Mouse (Mus musculus): ENCODE measurements around the gene Txndc17.
A peak's percentile ranks its signal among the peaks of the same experiment; 100 is the strongest.
"Not testable (repeated sequence)": the region's sequence is repeated elsewhere in the genome, so short reads cannot be mapped to it uniquely, and the experiment has no call there.

Txndc17 gene

GRCm38 (mm10) chr11:72207204-72207833 is at the start of gene Txndc17, which contains the start of gene 4933427D14Rik:
Txndc17 (plus strand) TSS chr11:72207547.
4933427D14Rik (minus strand) TSS chr11:72207459.
- peak; percentile 91 for DNase-seq

- no peak for DNase-seq
Observed at GRCm38 (mm10) chr11:72163198-72163597, 44.1 kb upstream of the Txndc17 start.

- no peak for DNase-seq
Observed at GRCm38 (mm10) chr11:72169871-72170270, 37.5 kb upstream of the Txndc17 start.

- DNase-seq = not testable (repeated sequence)
Observed at GRCm38 (mm10) chr11:72171906-72172305, 35.4 kb upstream of the Txndc17 start.

GRCm38 (mm10) chr11:72173506-72173905 is 33.8 kb upstream of the Txndc17 start:
- no peak for DNase-seq

GRCm38 (mm10) chr11:72174721-72175120 is 32.6 kb upstream of the Txndc17 start:
- no peak for DNase-seq

GRCm38 (mm10) chr11:72175966-72176365 is 31.4 kb upstream of the Txndc17 start:
- DNase-seq = no peak

- no peak for DNase-seq
Observed at GRCm38 (mm10) chr11:72176553-72176952, 30.8 kb upstream of the Txndc17 start.

GRCm38 (mm10) chr11:72180556-72180955 is 26.8 kb upstream of the Txndc17 start:
- no peak for DNase-seq

GRCm38 (mm10) chr11:72181136-72181535 is 26.2 kb upstream of the Txndc17 start:
- no peak for DNase-seq

GRCm38 (mm10) chr11:72184252-72184651 is 23.1 kb upstream of the Txndc17 start:
- DNase-seq = peak; percentile 16

- no peak for DNase-seq
Observed at GRCm38 (mm10) chr11:72190857-72191256, 16.5 kb upstream of the Txndc17 start.

- no peak for DNase-seq
Observed at GRCm38 (mm10) chr11:72194259-72194658, 13.1 kb upstream of the Txndc17 start.

GRCm38 (mm10) chr11:72196506-72196905 is 10.8 kb upstream of the Txndc17 start:
- no peak for DNase-seq

GRCm38 (mm10) chr11:72203440-72203839 is 3.9 kb upstream of the Txndc17 start:
- DNase-seq = no peak

GRCm38 (mm10) chr11:72205256-72205655 is 2.1 kb upstream of the Txndc17 start:
- no peak for DNase-seq

GRCm38 (mm10) chr11:72206341-72207203 is 775 bp upstream of the Txndc17 start, which contains the start of gene Gm43951:
Gm43951 (minus strand) TSS chr11:72206840.
- DNase-seq = no peak

GRCm38 (mm10) chr11:72207834-72208377 is 559 bp downstream of the Txndc17 start:
- no peak for DNase-seq

- DNase-seq = peak; percentile 97
Observed at GRCm38 (mm10) chr11:72214591-72215409, 7.5 kb downstream of the Txndc17 start.

- DNase-seq = peak; percentile 89
Observed at GRCm38 (mm10) chr11:72215410-72215797, 8.1 kb downstream of the Txndc17 start, which contains the start of gene Med31. Med31 (minus strand) TSS chr11:72215592.

GRCm38 (mm10) chr11:72217116-72217515 is 9.8 kb downstream of the Txndc17 start:
- DNase-seq = no peak

- peak; percentile 76 for DNase-seq
Observed at GRCm38 (mm10) chr11:72221278-72221677, 13.9 kb downstream of the Txndc17 start.

GRCm38 (mm10) chr11:72223414-72223813 is 16.1 kb downstream of the Txndc17 start:
- no peak for DNase-seq
